Mouse (Mus musculus): Measurements from ENCODE around the gene Ssmem1. TPM values are rescaled to one million over a fixed set of nuclear protein-coding genes. Genes with fewer than 3 reads are reported as not detected.

Gene Ssmem1
- polyA plus RNA-seq, 1 experiment from 2014 or later = 0.19 TPM

DNA sequence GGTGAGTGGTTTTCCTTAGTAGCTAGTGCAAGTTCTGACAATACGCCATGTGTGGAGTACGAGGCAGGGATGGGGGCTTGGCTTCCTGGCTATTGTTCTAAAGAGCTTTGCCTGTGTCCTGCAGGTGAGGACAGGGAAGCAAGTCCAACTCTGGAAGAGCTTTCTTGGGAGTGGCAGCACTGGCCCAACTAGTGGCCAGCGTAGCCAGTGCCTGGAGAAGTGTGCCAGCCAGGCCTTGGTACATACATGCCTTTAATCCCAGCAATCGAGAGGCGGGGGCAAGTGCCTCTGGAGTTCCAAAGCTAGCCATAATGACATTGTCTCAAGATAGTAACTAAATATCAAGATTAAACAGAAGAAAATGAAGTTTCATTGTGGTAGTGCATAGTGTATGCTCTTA, 642 bp downstream of the Ssmem1 start:
- Histone ChIP-seq H3K9me3 (ENCODE audit: control insufficient read depth, low read length) (no peaks in the 10 kb centered on the region), H3K4me1 (ENCODE audit: control insufficient read depth, insufficient read depth, low read depth, low read length) (peaks cover 4% of the 10 kb centered on the region; the same call in 1 of the 2 replicates), H3K9ac (ENCODE audit: low read depth, low read length) (peak overlapping the region; percentile 59; the same call in 1 of the 2 replicates), H3K27me3 (replicated peaks; ENCODE audit: control insufficient read depth, insufficient read depth, low read length) (no peaks in the 10 kb centered on the region), H3K4me3 (ENCODE audit: low read length) (no peak overlapping the region; the same call in 1 of the 2 replicates), H3K4me2 (ENCODE audit: low read length) (peak overlapping the region; percentile 78), H3K36me3 (ENCODE audit: control insufficient read depth, insufficient read depth, low read length) (no peaks in the 10 kb centered on the region), H3K27ac (ENCODE audit: low read depth, low read length) (peak overlapping the region; percentile 92; the same call in 1 of the 2 replicates)
- 66% methylated on average over 5 of the region's 5 CpGs for WGBS
- no peak for ATAC-seq

DNA sequence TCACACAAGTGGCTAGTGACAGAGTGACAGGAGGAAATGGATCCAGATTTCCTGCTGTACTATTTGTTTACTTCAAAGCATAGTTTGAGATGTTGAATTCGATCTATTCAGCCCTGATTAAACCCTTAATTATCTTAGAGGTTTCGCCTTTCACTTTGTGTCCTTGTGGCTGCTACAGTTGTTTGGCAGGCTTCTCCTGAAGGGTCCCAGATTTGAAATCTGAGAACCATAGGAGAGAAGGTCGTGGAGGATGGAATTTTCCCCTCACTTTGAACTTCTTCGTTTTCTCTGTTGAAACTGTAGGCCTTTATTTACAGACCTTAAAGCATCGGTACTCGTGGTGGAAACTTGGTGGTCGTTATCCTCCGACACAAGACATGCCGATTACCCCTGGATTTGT, 4.6 kb downstream of the Ssmem1 start:
- peaks cover 4% of the 10 kb centered on the region; the same call in 1 of the 2 replicates for H3K4me1 ChIP-seq (ENCODE audit: control insufficient read depth, insufficient read depth, low read depth, low read length)
- H3K9ac ChIP-seq (ENCODE audit: low read depth, low read length) = no peak overlapping the region
- no peaks in the 10 kb centered on the region for H3K9me3 ChIP-seq (ENCODE audit: control insufficient read depth, low read length)
- ATAC-seq = no peak
- no peak overlapping the region for H3K4me2 ChIP-seq (ENCODE audit: low read length)
- no peaks in the 10 kb centered on the region for H3K27me3 ChIP-seq (replicated peaks; ENCODE audit: control insufficient read depth, insufficient read depth, low read length)
- H3K36me3 ChIP-seq (ENCODE audit: control insufficient read depth, insufficient read depth, low read length) = no peaks in the 10 kb centered on the region
- H3K4me3 ChIP-seq (ENCODE audit: low read length) = no peak overlapping the region
- 35% methylated on average over 9 of the region's 9 CpGs for WGBS
- no peak overlapping the region for H3K27ac ChIP-seq (ENCODE audit: low read depth, low read length)

- WGBS = 62% methylated on average over 11 of the region's 11 CpGs
- no peak overlapping the region for H3K27ac ChIP-seq (ENCODE audit: low read depth, low read length)
- no peaks in the 10 kb centered on the region for H3K4me1 ChIP-seq (ENCODE audit: control insufficient read depth, insufficient read depth, low read depth, low read length)
- H3K27me3 ChIP-seq (replicated peaks; ENCODE audit: control insufficient read depth, insufficient read depth, low read length) = no peaks in the 10 kb centered on the region
- no peaks in the 10 kb centered on the region for H3K9me3 ChIP-seq (ENCODE audit: control insufficient read depth, low read length)
- no peak overlapping the region for H3K4me3 ChIP-seq (ENCODE audit: low read length)
- H3K4me2 ChIP-seq (ENCODE audit: low read length) = no peak overlapping the region
- H3K36me3 ChIP-seq (ENCODE audit: control insufficient read depth, insufficient read depth, low read length) = no peaks in the 10 kb centered on the region
- H3K9ac ChIP-seq (ENCODE audit: low read depth, low read length) = no peak overlapping the region
- no peak for ATAC-seq
Observed at GRCm38 (mm10) chr6:30520400-30520799, 10.8 kb downstream of the Ssmem1 start.

GRCm38 (mm10) chr6:30525456-30526332, 16.0 kb downstream of the Ssmem1 start:
- Histone ChIP-seq H3K9me3 (ENCODE audit: control insufficient read depth, low read length) (no peaks in the 10 kb centered on the region), H3K4me2 (ENCODE audit: low read length) (no peak overlapping the region), H3K27me3 (replicated peaks; ENCODE audit: control insufficient read depth, insufficient read depth, low read length) (no peaks in the 10 kb centered on the region), H3K4me3 (ENCODE audit: low read length) (no peak overlapping the region), H3K36me3 (ENCODE audit: control insufficient read depth, insufficient read depth, low read length) (no peaks in the 10 kb centered on the region), H3K4me1 (ENCODE audit: control insufficient read depth, insufficient read depth, low read depth, low read length) (peaks cover 7% of the 10 kb centered on the region), H3K27ac (ENCODE audit: low read depth, low read length) (no peak overlapping the region), H3K9ac (ENCODE audit: low read depth, low read length) (no peak overlapping the region)
- no peak for ATAC-seq
- 51% methylated on average over 7 of the region's 7 CpGs for WGBS

GRCm38 (mm10) chr6:30526586-30527515, 17.2 kb downstream of the Ssmem1 start:
- WGBS = 13% methylated on average over 19 of the region's 19 CpGs
- H3K4me3 ChIP-seq (ENCODE audit: low read length) = 0 out of 2 replicates have a peak overlapping the region, but pooled peaks have one; percentile 6
- ATAC-seq = peak; percentile 79

GRCm38 (mm10) chr6:30528800-30529199, 19.2 kb downstream of the Ssmem1 start:
- Histone ChIP-seq H3K27me3 (replicated peaks; ENCODE audit: control insufficient read depth, insufficient read depth, low read length) (no peaks in the 10 kb centered on the region), H3K4me3 (ENCODE audit: low read length) (no peak overlapping the region), H3K27ac (ENCODE audit: low read depth, low read length) (no peak overlapping the region), H3K36me3 (ENCODE audit: control insufficient read depth, insufficient read depth, low read length) (no peaks in the 10 kb centered on the region), H3K4me2 (ENCODE audit: low read length) (no peak overlapping the region), H3K9me3 (ENCODE audit: control insufficient read depth, low read length) (no peaks in the 10 kb centered on the region), H3K4me1 (ENCODE audit: control insufficient read depth, insufficient read depth, low read depth, low read length) (peaks cover 7% of the 10 kb centered on the region), H3K9ac (ENCODE audit: low read depth, low read length) (no peak overlapping the region)
- no peak for ATAC-seq
- 63% methylated on average over 6 of the region's 6 CpGs for WGBS

More at GRCm38 (mm10) chr6:30526586-30527515, 17.2 kb downstream of the Ssmem1 start:
- Histone ChIP-seq H3K9ac (ENCODE audit: low read depth, low read length) (peak overlapping the region; percentile 56), H3K9me3 (ENCODE audit: control insufficient read depth, low read length) (no peaks in the 10 kb centered on the region), H3K36me3 (ENCODE audit: control insufficient read depth, insufficient read depth, low read length) (no peaks in the 10 kb centered on the region), H3K27ac (ENCODE audit: low read depth, low read length) (peak overlapping the region; percentile 74), H3K4me1 (ENCODE audit: control insufficient read depth, insufficient read depth, low read depth, low read length) (peaks cover 7% of the 10 kb centered on the region), H3K4me2 (ENCODE audit: low read length) (peak overlapping the region; percentile 45), H3K27me3 (replicated peaks; ENCODE audit: control insufficient read depth, insufficient read depth, low read length) (no peaks in the 10 kb centered on the region)

DNA sequence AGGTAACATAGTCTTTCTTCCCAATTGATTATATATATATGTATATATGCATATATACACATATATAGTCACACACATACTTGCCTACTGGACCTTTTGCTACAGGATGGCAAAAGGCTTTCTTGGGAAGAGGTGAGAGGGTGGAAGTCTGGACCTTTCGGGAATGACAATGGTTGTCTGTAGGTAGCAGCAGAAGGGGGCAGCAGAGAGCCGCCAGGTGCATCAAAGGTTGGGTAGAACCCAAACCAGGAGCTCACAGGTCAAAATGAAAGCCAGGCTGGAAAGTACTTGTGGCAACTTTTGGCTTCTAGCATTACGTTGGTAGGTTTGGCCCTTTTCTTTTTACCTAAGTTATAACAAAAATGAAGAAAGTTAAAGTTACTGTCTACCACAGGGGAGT, 25.7 kb downstream of the Ssmem1 start:
- no peak overlapping the region for H3K9ac ChIP-seq (ENCODE audit: low read depth, low read length)
- H3K9me3 ChIP-seq (ENCODE audit: control insufficient read depth, low read length) = no peaks in the 10 kb centered on the region
- ATAC-seq = no peak
- no peaks in the 10 kb centered on the region for H3K27me3 ChIP-seq (replicated peaks; ENCODE audit: control insufficient read depth, insufficient read depth, low read length)
- no peak overlapping the region for H3K27ac ChIP-seq (ENCODE audit: low read depth, low read length)
- no peaks in the 10 kb centered on the region for H3K36me3 ChIP-seq (ENCODE audit: control insufficient read depth, insufficient read depth, low read length)
- no peaks in the 10 kb centered on the region for H3K4me1 ChIP-seq (ENCODE audit: control insufficient read depth, insufficient read depth, low read depth, low read length)
- WGBS = 57% methylated on average over 3 of the region's 3 CpGs
- H3K4me2 ChIP-seq (ENCODE audit: low read length) = no peak overlapping the region
- no peak overlapping the region for H3K4me3 ChIP-seq (ENCODE audit: low read length)

DNA sequence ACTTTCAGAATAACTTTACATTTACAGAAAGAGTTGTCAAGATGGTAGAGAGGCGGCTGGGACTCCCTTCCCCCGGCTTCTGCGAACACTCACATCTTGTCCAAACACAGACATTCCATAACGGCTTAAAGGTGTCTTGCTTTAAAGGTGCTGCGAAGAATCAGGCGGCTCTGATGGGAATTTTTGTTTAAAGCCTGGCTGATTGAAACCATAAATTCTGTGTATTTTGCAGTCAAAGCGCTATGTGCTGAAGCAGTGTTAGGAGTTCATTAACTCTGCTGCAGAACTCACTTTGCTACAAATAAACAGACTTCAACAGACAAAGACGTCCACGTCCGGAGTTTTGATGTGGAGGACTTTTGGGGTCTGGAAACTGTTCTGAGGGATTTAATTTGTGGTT, 28.6 kb downstream of the Ssmem1 start:
- H3K9me3 ChIP-seq (ENCODE audit: control insufficient read depth, low read length) = no peaks in the 10 kb centered on the region
- H3K27ac ChIP-seq (ENCODE audit: low read depth, low read length) = no peak overlapping the region
- H3K36me3 ChIP-seq (ENCODE audit: control insufficient read depth, insufficient read depth, low read length) = no peaks in the 10 kb centered on the region
- no peaks in the 10 kb centered on the region for H3K27me3 ChIP-seq (replicated peaks; ENCODE audit: control insufficient read depth, insufficient read depth, low read length)
- no peak for ATAC-seq
- H3K4me3 ChIP-seq (ENCODE audit: low read length) = no peak overlapping the region
- no peak overlapping the region for H3K9ac ChIP-seq (ENCODE audit: low read depth, low read length)
- no peaks in the 10 kb centered on the region; the same call in 1 of the 2 replicates for H3K4me1 ChIP-seq (ENCODE audit: control insufficient read depth, insufficient read depth, low read depth, low read length)
- 76% methylated on average over 10 of the region's 10 CpGs for WGBS
- H3K4me2 ChIP-seq (ENCODE audit: low read length) = no peak overlapping the region

DNA sequence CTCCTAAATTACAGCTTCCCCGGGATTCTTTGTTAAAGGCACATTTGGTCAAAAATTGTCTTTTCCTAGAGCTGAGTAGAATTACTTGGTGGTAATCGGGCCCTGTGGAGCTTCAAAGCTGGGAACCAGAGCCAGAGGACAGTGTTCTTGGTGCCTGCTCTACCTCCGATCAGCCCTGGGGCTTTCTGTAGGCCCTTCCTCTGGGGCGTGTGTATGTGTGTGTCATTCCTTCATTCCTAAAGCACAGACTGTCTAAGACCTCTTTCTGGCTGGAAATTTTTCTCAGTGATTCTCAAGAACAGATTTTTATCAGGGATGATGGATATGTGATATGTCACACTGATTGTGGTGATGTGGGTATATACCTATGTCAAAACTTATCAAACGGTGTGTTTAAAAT, 29.2 kb downstream of the Ssmem1 start:
- Histone ChIP-seq H3K4me3 (ENCODE audit: low read length) (no peak overlapping the region), H3K4me2 (ENCODE audit: low read length) (no peak overlapping the region), H3K4me1 (ENCODE audit: control insufficient read depth, insufficient read depth, low read depth, low read length) (no peaks in the 10 kb centered on the region; the same call in none of the 2 replicates), H3K36me3 (ENCODE audit: control insufficient read depth, insufficient read depth, low read length) (no peaks in the 10 kb centered on the region), H3K9me3 (ENCODE audit: control insufficient read depth, low read length) (no peaks in the 10 kb centered on the region), H3K27me3 (replicated peaks; ENCODE audit: control insufficient read depth, insufficient read depth, low read length) (no peaks in the 10 kb centered on the region), H3K9ac (ENCODE audit: low read depth, low read length) (no peak overlapping the region), H3K27ac (ENCODE audit: low read depth, low read length) (no peak overlapping the region)
- no peak for ATAC-seq
- WGBS = 86% methylated on average over 5 of the region's 5 CpGs

Data from hindbrain, embryonic 16.5 days (tissue).